Mouse (Mus musculus) MEL (cell line): ENCODE measurements around the gene Cacna1h. TPM values are rescaled to one million over a fixed set of nuclear protein-coding genes. Genes with fewer than 3 reads are reported as not detected.

Experiments
- DNase-seq: peaks from one replicate; pipeline ENCODE4 v3.0.0; 2011; ENCODE audit warnings: low read depth, low spot score
- H3K27ac ChIP-seq: 2 replicates; pipeline ENCODE4 v1.5.1; 2012; ENCODE audit warnings: low read depth, mild to moderate bottlenecking, control low read depth, low read length, moderate library complexity; ENCODE audit not compliant: control insufficient read depth
- H3K27me3 ChIP-seq, 2 experiments: fragments of 150-350 bp in 1 of 2; sonication (generic) in 1 of 2; 2 replicates each; pipeline ENCODE4 v1.6.1; 2012; ENCODE audit warnings: low read length in 2 of 2, mild to moderate bottlenecking in 2 of 2, improper control_type of control experiment in 1 of 2, moderate library complexity in 1 of 2; ENCODE audit not compliant: insufficient read depth in 2 of 2, control insufficient read depth in 1 of 2
- H3K36me3 ChIP-seq, 2 experiments: 2 replicates each; pipeline ENCODE4 v1.6.1; 2012 to 2014; ENCODE audit warnings: low read length in 2 of 2, improper control_type of control experiment in 1 of 2, inconsistent platforms in 1 of 2, mild to moderate bottlenecking in 1 of 2; ENCODE audit not compliant: insufficient read depth in 2 of 2, control insufficient read depth in 1 of 2
- H3K4me1 ChIP-seq, 2 experiments: fragments of 150-350 bp in 1 of 2; sonication (generic) in 1 of 2; 2 replicates each; pipeline ENCODE4 v1.6.1; 2012; ENCODE audit warnings: low read length in 2 of 2, improper control_type of control experiment in 1 of 2, mild to moderate bottlenecking in 1 of 2; ENCODE audit not compliant: insufficient read depth in 2 of 2, control insufficient read depth in 1 of 2
- H3K4me3 ChIP-seq, 2 experiments: fragments of 150-350 bp in 1 of 2; sonication (generic) in 1 of 2; 2 replicates each; pipeline ENCODE4 v1.5.1; 2012; ENCODE audit warnings: low read depth in 2 of 2, low read length in 2 of 2, mild to moderate bottlenecking in 2 of 2, moderate library complexity in 2 of 2, control low read depth in 1 of 2, improper control_type of control experiment in 1 of 2; ENCODE audit not compliant: control insufficient read depth in 1 of 2, insufficient read depth in 1 of 2
- H3K79me2 ChIP-seq: 2 replicates; pipeline ENCODE4 v1.6.1; 2012; ENCODE audit warnings: mild to moderate bottlenecking, low read length, moderate library complexity; ENCODE audit not compliant: control insufficient read depth, poor library complexity, insufficient read depth
- H3K9ac ChIP-seq: 2 replicates; pipeline ENCODE4 v1.6.1; 2012; ENCODE audit warnings: low read depth, mild to moderate bottlenecking, control low read depth, low read length, moderate library complexity; ENCODE audit not compliant: control insufficient read depth, poor library complexity, severe bottlenecking
- H3K9me3 ChIP-seq: fragments of 150-350 bp; sonication (generic); replicated peaks from 2 replicates; pipeline ENCODE4 v1.6.1; 2012; ENCODE audit warnings: mild to moderate bottlenecking, low read length, improper control_type of control experiment, moderate library complexity; ENCODE audit not compliant: insufficient read depth
- CHD1 ChIP-seq: IDR thresholded peaks from 2 replicates; pipeline ENCODE4 v1.6.1; 2012; ENCODE audit warnings: low read depth, mild to moderate bottlenecking, inconsistent platforms, low read length, improper control_type of control experiment
- CHD2 ChIP-seq: IDR thresholded peaks from 2 replicates; pipeline ENCODE4 v1.6.1; 2011; ENCODE audit warnings: low read length, improper control_type of control experiment
- E2F4 ChIP-seq: IDR thresholded peaks from 2 replicates; pipeline ENCODE4 v1.6.1; 2011; ENCODE audit warnings: low read depth, low read length, improper control_type of control experiment, borderline replicate concordance
- GABPA ChIP-seq: IDR thresholded peaks from 2 replicates; pipeline ENCODE4 v1.6.1; 2012; ENCODE audit warnings: low read depth, mild to moderate bottlenecking, inconsistent platforms, low read length, improper control_type of control experiment, moderate library complexity
- GATA1 ChIP-seq: IDR thresholded peaks from 2 replicates; pipeline ENCODE4 v1.6.1; 2011; ENCODE audit warnings: low read depth, low read length, improper control_type of control experiment
- HCFC1 ChIP-seq: IDR thresholded peaks from 2 replicates; pipeline ENCODE4 v1.6.1; 2012; ENCODE audit warnings: low read depth, mild to moderate bottlenecking, inconsistent platforms, low read length, improper control_type of control experiment, moderate library complexity
- KAT2A ChIP-seq: conservative IDR thresholded peaks from 2 replicates; pipeline ENCODE4 v1.6.1; 2012; ENCODE audit warnings: low read depth, low read length, improper control_type of control experiment, inconsistent platforms
- MAFK ChIP-seq: IDR thresholded peaks from 2 replicates; pipeline ENCODE4 v1.6.1; 2011; ENCODE audit warnings: low read depth, mild to moderate bottlenecking, low read length, improper control_type of control experiment, borderline replicate concordance
- MEF2A ChIP-seq: IDR thresholded peaks from 2 replicates; pipeline ENCODE4 v1.6.1; 2014; ENCODE audit warnings: low read depth, mild to moderate bottlenecking, inconsistent platforms, low read length, improper control_type of control experiment; ENCODE audit not compliant: poor library complexity, insufficient replicate concordance, severe bottlenecking; ENCODE audit errors: extremely low read depth
- MXI1 ChIP-seq: IDR thresholded peaks from 2 replicates; pipeline ENCODE4 v1.6.1; 2011; ENCODE audit warnings: mild to moderate bottlenecking, low read depth, low read length, improper control_type of control experiment
- MYB ChIP-seq: IDR thresholded peaks from 2 replicates; pipeline ENCODE4 v1.6.1; 2011; ENCODE audit warnings: mild to moderate bottlenecking, low read depth, low read length, improper control_type of control experiment
- MYC ChIP-seq: IDR thresholded peaks from 2 replicates; pipeline ENCODE4 v1.6.1; 2011; ENCODE audit warnings: low read depth, mild to moderate bottlenecking, low read length, improper control_type of control experiment, moderate library complexity
- NELFE ChIP-seq: IDR thresholded peaks from 2 replicates; pipeline ENCODE4 v1.6.1; 2011; ENCODE audit warnings: low read depth, low read length, improper control_type of control experiment
- NRF1 ChIP-seq: IDR thresholded peaks from 2 replicates; pipeline ENCODE4 v1.6.1; 2014; ENCODE audit warnings: low read depth, mild to moderate bottlenecking, inconsistent platforms, low read length, improper control_type of control experiment, moderate library complexity; ENCODE audit not compliant: poor library complexity, insufficient read depth, severe bottlenecking
- POLR2A ChIP-seq, 2 experiments: IDR thresholded peaks; 2 replicates each; pipeline ENCODE4 v1.6.1; 2011 to 2012; ENCODE audit warnings: low read length in 2 of 2, mild to moderate bottlenecking in 2 of 2, control low read depth in 1 of 2, improper control_type of control experiment in 1 of 2, low read depth in 1 of 2, moderate library complexity in 1 of 2; ENCODE audit not compliant: control insufficient read depth in 1 of 2, insufficient read depth in 1 of 2, poor library complexity in 1 of 2
- POLR2AphosphoS5 ChIP-seq: IDR thresholded peaks from 2 replicates; pipeline ENCODE4 v1.6.1; 2012; ENCODE audit warnings: low read depth, borderline replicate concordance, mild to moderate bottlenecking, inconsistent platforms, low read length, moderate library complexity, mixed read lengths
- RCOR1 ChIP-seq: IDR thresholded peaks from 2 replicates; pipeline ENCODE4 v1.6.1; 2012; ENCODE audit warnings: low read depth, mild to moderate bottlenecking, inconsistent platforms, low read length, improper control_type of control experiment
- SMC3 ChIP-seq: IDR thresholded peaks from 2 replicates; pipeline ENCODE4 v1.6.1; 2011; ENCODE audit warnings: low read depth, low read length, improper control_type of control experiment
- TAL1 ChIP-seq: IDR thresholded peaks from 2 replicates; pipeline ENCODE4 v1.6.1; 2012; ENCODE audit warnings: mild to moderate bottlenecking, inconsistent platforms, low read length, moderate library complexity, mixed read lengths
- UBTF ChIP-seq: IDR thresholded peaks from 2 replicates; pipeline ENCODE4 v1.6.1; 2012; ENCODE audit warnings: low read depth, mild to moderate bottlenecking, inconsistent platforms, low read length, improper control_type of control experiment, moderate library complexity, borderline replicate concordance; ENCODE audit not compliant: insufficient read depth
- USF1 ChIP-seq: IDR thresholded peaks from 2 replicates; pipeline ENCODE4 v1.6.1; 2014; ENCODE audit warnings: low read depth, mild to moderate bottlenecking, inconsistent platforms, low read length, improper control_type of control experiment, moderate library complexity
- ZKSCAN1 ChIP-seq: IDR thresholded peaks from 2 replicates; pipeline ENCODE4 v1.6.1; 2012; ENCODE audit warnings: low read depth, mild to moderate bottlenecking, inconsistent platforms, low read length, improper control_type of control experiment, moderate library complexity
- ZNF384 ChIP-seq: IDR thresholded peaks from 2 replicates; pipeline ENCODE4 v1.6.1; 2012; ENCODE audit warnings: low read depth, mild to moderate bottlenecking, inconsistent platforms, low read length, improper control_type of control experiment
- polyA plus RNA-seq, 2 experiments: library from polyadenylated mRNA; stranded (reverse) in 1 of 2; unstranded in 1 of 2; fragments of >175 nt in 1 of 2; fragments of >200 nt in 1 of 2; gene quantifications; 2 replicates each; pipeline versions ENCODE4 v1.2.1 to v1.2.4; 2012; ENCODE audit warnings: low replicate concordance in 2 of 2, low read depth in 1 of 2; ENCODE audit not compliant: insufficient read length in 2 of 2, insufficient read depth in 1 of 2, missing spikeins in 1 of 2
- total RNA-seq: library from RNA; depleted of rRNA; stranded (reverse); fragments of 300-350 nt; gene quantifications from 2 replicates; pipeline ENCODE4 v1.2.3, GENCODE M21; 2012

Cacna1h gene
- total and polyA plus RNA-seq, 3 experiments: 0.25 to 0.31 TPM; not detected in 1

DNA sequence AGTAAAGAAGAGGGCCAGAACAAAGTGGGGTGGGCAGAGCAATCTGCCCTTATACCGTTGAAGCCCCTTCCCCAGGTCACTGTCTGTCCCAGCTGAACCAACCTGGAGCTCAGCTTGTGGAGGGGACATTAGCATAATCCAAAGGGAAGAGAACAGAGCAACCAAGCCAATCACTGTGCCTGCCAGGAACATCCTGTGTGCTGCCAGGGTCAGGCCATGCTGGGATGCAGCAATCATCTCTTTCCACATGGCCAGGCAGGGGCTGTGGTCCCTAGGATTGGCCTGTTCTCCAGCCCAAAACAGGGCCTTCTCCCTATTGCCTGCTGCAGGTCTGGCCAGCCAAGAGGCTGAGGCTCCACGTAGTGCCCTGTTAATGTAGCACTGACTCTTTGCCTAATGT lies 7.6 kb downstream of the Cacna1h start:
- H3K27ac ChIP-seq: no peak overlapping the region
- no peak for DNase-seq
- TF ChIP-seq CHD1 (no peak), KAT2A (no peak), USF1 (no peak), UBTF (no peak), HCFC1 (no peak), NELFE (no peak), MXI1 (no peak), GABPA (no peak), TAL1 (no peak), ZNF384 (no peak), NRF1 (no peak), SMC3 (no peak), MEF2A (no peak), POLR2AphosphoS5 (no peak), CHD2 (no peak), GATA1 (no peak), MYC (no peak), E2F4 (no peak)
- TF ChIP-seq, all 39 proteins: peak for 0
- no peaks in the 10 kb centered on the region for H3K4me1 ChIP-seq
- no peaks in the 10 kb centered on the region for H3K9me3 ChIP-seq
- no peaks in the 10 kb centered on the region for H3K79me2 ChIP-seq
- no peaks in the 10 kb centered on the region for H3K36me3 ChIP-seq
- no peak overlapping the region for H3K4me3 ChIP-seq
- no peaks in the 10 kb centered on the region for H3K27me3 ChIP-seq
- H3K9ac ChIP-seq: no peak overlapping the region

- H3K9me3 ChIP-seq: no peaks in the 10 kb centered on the region
- no peak overlapping the region for H3K27ac ChIP-seq
- H3K4me3 ChIP-seq: no peak overlapping the region
- TF ChIP-seq CHD2 (no peak), SMC3 (no peak), UBTF (no peak), MYB (no peak), CHD1 (no peak), HCFC1 (no peak), ZKSCAN1 (no peak), MYC (no peak), NELFE (no peak), POLR2A (IDR thresholded peaks at IDR 0.05; ENCODE audit: control insufficient read depth in 1 of 2, insufficient read depth in 1 of 2, low read depth in 1 of 2, low read length in 2 of 2, poor library complexity in 1 of 2) (no peak), RCOR1 (no peak), MAFK (no peak)
- H3K4me1 ChIP-seq: no peaks in the 10 kb centered on the region
- H3K36me3 ChIP-seq: no peaks in the 10 kb centered on the region
- DNase-seq: no peak
- H3K27me3 ChIP-seq: no peaks in the 10 kb centered on the region
- no peaks in the 10 kb centered on the region for H3K79me2 ChIP-seq
- H3K9ac ChIP-seq: no peak overlapping the region
These were observed 9.0 kb downstream of the Cacna1h start for GRCm38 (mm10) chr17:25424526-25425080.
